Mouse (Mus musculus) small intestine, adult 2 months (tissue): ENCODE data around the gene Fntb. TPM values are rescaled to one million over a fixed set of nuclear protein-coding genes. Genes with fewer than 3 reads are reported as not detected.
A peak's percentile ranks its signal among the peaks of the same experiment; 100 is the strongest.

Experiments
- H3K27ac ChIP-seq: fragments of 200-500 bp; 2 replicates; pipeline ENCODE4 v1.5.1; 2012; ENCODE audit warnings: low read depth, low read length, control low read depth, inconsistent platforms; ENCODE audit not compliant: insufficient read depth
- H3K27me3 ChIP-seq: fragments of 200-500 bp; 2 replicates; pipeline ENCODE4 v1.6.1; 2012; ENCODE audit warnings: mild to moderate bottlenecking, moderate library complexity, low read length, inconsistent platforms; ENCODE audit not compliant: control insufficient read depth, insufficient read depth
- H3K36me3 ChIP-seq: fragments of 200-500 bp; 2 replicates; pipeline ENCODE4 v1.6.1; 2012; ENCODE audit warnings: mild to moderate bottlenecking, low read length, control low read depth, inconsistent platforms; ENCODE audit not compliant: control insufficient read depth, insufficient read depth
- H3K4me1 ChIP-seq: fragments of 200-500 bp; 2 replicates; pipeline ENCODE4 v1.6.1; 2012; ENCODE audit warnings: low read length, inconsistent platforms, mixed read lengths; ENCODE audit not compliant: control insufficient read depth, insufficient read depth, insufficient read length
- H3K4me3 ChIP-seq: fragments of 200-500 bp; 2 replicates; pipeline ENCODE4 v1.5.1; 2012; ENCODE audit warnings: low read depth, mild to moderate bottlenecking, control low read depth, inconsistent platforms, low read length, moderate library complexity
- CTCF ChIP-seq: fragments of 200-500 bp; IDR thresholded peaks from 2 replicates; pipeline ENCODE4 v1.5.1; 2012; ENCODE audit warnings: low read depth, mild to moderate bottlenecking, control low read depth, inconsistent platforms, low read length, moderate library complexity, mixed read lengths; ENCODE audit not compliant: insufficient replicate concordance, insufficient read length; ENCODE audit errors: extremely low read depth
- POLR2A ChIP-seq: fragments of 200-500 bp; IDR thresholded peaks from 2 replicates; pipeline ENCODE4 v1.6.1; 2012; ENCODE audit warnings: low read depth, mild to moderate bottlenecking, control low read depth, inconsistent platforms, low read length, moderate library complexity
- WGBS: fragments of 180-500 bp; shearing (Covaris S2); methylation state at CpG from one replicate; pipeline ENCODE4 v1.1.7; 2018; 5-methylcytosine and 5-hydroxymethylcytosine counted together
- polyA plus RNA-seq: library from polyadenylated mRNA; depleted of rRNA; stranded (reverse); fragments of >200 nt; gene quantifications from 2 replicates; pipeline ENCODE4 v1.2.3, GENCODE M21; 2012

Fntb gene
- polyA plus RNA-seq, 1 experiment = 27.1 TPM

DNA sequence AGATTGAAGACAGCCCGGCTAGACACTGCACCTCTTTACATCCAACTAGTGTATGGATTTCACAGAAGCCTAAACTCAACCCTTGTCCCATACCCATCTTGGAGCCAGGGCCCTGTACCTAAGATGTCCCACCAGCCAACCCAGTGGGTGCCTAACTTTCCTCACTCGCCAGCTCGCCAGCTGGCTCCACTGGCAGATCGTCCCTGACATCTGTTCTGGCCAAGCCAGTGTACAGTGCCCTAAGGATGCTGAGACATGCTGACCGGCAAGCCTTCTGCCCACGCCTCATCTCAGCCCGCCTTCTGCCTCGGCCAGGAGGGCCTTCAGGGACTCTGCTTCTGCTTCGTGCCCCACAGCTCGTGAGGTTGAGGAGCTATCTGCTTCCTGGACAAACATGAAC, 170.8 kb downstream of the Fntb start:
- TF ChIP-seq POLR2A = no peak
- no peak for TF ChIP-seq CTCF
- H3K4me1 ChIP-seq = peaks cover 13% of the 10 kb centered on the region; the same call in 1 of the 2 replicates
- H3K27ac ChIP-seq = no peak overlapping the region
- H3K36me3 ChIP-seq = peaks cover 72% of the 10 kb centered on the region
- H3K27me3 ChIP-seq = no peaks in the 10 kb centered on the region
- H3K4me3 ChIP-seq = no peak overlapping the region
- WGBS = 91% methylated on average over 10 of the region's 10 CpGs

DNA sequence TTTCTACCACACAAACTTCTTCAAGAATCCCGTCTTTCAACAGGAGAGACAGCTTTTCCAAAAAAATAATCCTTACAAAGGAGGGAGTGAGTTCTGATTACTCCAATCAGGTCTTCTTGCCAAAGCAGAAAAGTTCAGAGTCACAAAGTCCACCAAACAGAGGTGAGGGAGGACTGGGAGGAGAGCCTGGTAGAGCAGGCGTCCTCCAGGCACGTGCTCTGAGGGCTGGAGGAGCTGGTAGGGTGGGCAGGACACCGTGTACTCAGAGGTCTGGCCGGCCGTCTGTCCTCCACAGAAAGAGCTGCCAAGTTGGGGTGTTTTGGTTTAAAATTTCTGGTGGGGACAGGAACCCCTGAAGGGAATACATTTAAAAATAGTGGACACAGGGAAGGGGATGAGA, 172.6 kb downstream of the Fntb start:
- peaks cover 85% of the 10 kb centered on the region for H3K36me3 ChIP-seq
- WGBS = 76% methylated on average over 6 of the region's 6 CpGs

DNA sequence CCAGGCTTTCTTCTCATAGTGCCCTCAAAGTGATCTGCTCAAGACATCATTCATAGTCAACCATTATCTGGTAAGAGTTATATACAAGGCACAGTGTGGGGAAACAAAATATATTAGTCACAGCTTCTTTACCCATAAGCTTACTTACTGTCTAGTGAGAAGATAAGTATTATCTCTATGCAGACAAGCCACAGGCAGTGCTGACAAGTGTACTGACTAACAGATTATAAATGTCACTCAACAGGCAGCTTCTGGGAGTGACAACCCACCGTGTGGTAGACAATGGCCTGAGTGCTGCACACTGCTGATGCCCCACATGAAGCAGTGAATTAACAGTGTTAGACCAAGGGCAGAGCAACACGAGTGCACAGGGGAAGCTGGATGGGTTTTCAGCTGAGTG, 176.1 kb downstream of the Fntb start:
- 53% methylated on average over 2 of the region's 2 CpGs for WGBS
- peak overlapping the region; percentile 58 for H3K27ac ChIP-seq
- no peak overlapping the region for H3K4me3 ChIP-seq
- H3K4me1 ChIP-seq = peaks cover 28% of the 10 kb centered on the region
- no peaks in the 10 kb centered on the region for H3K27me3 ChIP-seq
- H3K36me3 ChIP-seq = peaks cover 88% of the 10 kb centered on the region
- TF ChIP-seq CTCF = no peak
- TF ChIP-seq POLR2A = no peak

More for the DNA sequence above, 172.6 kb downstream of the Fntb start:
- no peaks in the 10 kb centered on the region for H3K27me3 ChIP-seq
- H3K4me3 ChIP-seq = no peak overlapping the region
- H3K4me1 ChIP-seq = peaks cover 13% of the 10 kb centered on the region; the same call in 1 of the 2 replicates
- TF ChIP-seq POLR2A = no peak
- TF ChIP-seq CTCF = no peak
- no peak overlapping the region for H3K27ac ChIP-seq

DNA sequence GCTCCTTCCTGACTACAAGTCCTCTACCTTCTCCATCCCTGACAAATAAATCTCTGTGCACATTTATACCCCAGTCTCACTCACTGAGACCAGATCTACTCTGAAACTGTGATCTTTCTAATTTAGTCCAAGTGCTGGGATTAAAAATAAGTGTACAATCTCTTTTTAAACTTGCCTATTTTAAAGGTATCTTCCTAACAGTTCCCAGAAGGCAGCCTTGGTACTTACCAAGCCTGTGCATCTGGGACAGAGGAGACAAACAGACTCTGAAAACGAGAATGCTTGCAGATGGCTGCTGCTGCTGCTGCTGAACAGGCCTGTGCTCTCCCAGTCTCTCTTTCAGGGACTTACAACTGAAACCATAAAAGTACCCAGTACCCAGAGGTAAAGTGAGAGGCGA, 177.1 kb downstream of the Fntb start:
- TF ChIP-seq POLR2A = no peak
- WGBS = 68% methylated on average over 2 of the region's 2 CpGs
- no peaks in the 10 kb centered on the region for H3K27me3 ChIP-seq
- peaks cover 88% of the 10 kb centered on the region for H3K36me3 ChIP-seq
- peaks cover 30% of the 10 kb centered on the region for H3K4me1 ChIP-seq
- peak overlapping the region; percentile 60 for H3K27ac ChIP-seq
- no peak overlapping the region for H3K4me3 ChIP-seq

DNA sequence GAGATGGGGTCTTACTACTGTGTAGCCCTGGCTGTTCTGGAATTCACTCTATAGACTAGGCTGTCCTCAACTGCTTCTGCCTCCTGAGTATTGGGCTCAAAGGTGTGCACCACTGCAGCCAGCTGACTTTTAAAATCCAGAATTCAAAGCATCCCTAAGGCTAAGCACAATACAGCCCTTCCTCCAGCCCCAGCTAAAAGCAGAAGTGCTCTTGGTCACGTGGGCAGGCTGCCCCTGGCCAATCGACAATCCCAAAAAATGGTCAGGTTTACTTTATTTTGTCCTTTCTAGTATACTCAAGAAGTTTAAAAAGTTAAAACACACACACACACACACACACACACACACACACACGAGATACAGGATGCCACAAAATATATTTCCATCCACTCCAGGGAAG, 177.7 kb downstream of the Fntb start:
- Histone ChIP-seq H3K27me3 (no peaks in the 10 kb centered on the region), H3K4me1 (peaks cover 32% of the 10 kb centered on the region), H3K27ac (peak overlapping the region; percentile 60), H3K4me3 (no peak overlapping the region), H3K36me3 (peaks cover 89% of the 10 kb centered on the region)
- TF ChIP-seq POLR2A (no peak), CTCF (no peak)
- 55% methylated on average over 3 of the region's 3 CpGs for WGBS

DNA sequence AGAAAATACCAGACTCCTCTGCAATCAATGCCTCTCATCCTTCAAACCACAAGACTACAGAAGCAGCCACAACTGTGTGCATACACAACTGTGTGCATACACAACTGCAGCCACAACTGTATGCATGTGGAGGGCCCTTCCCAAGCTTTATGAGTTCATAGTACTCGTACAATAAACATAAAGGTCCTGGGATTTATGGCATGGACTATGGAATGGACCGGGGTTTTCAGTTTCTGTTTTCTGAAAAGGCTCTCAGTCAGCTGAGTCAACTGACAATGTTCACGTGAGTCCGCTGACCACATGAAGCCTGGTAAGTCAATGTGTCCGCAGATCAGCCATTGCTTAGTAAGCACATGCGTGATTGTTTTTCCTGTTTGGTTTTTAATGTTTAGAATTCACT, 178.1 kb downstream of the Fntb start:
- WGBS = 20% methylated on average over 6 of the region's 6 CpGs
- no peak overlapping the region for H3K4me3 ChIP-seq
- H3K4me1 ChIP-seq = peaks cover 32% of the 10 kb centered on the region
- peak overlapping the region; percentile 87 for H3K27ac ChIP-seq
- H3K36me3 ChIP-seq = peaks cover 88% of the 10 kb centered on the region
- no peaks in the 10 kb centered on the region for H3K27me3 ChIP-seq
- TF ChIP-seq POLR2A (no peak), CTCF (no peak)

DNA sequence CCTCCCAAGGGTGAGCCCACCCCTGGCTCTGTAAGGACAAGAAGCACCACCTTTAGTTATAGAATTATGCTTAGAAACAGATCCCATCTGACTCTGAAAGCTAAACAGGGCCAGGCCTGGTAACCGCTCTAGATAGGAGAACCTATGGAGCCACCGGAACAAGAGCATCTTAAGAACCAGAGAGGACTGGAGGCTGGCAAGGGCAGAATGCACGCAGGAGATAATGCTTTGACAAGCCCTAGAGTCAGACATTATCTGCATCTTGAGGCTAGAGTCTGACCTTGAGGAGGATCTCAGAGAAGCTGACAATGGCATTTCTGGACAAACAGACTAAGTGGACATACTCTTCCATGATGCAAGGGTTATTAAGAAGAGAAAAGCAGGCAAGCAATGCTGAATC, 182.1 kb downstream of the Fntb start:
- no peak for TF ChIP-seq CTCF
- no peak for TF ChIP-seq POLR2A
- Histone ChIP-seq H3K4me3 (no peak overlapping the region), H3K36me3 (peaks cover 84% of the 10 kb centered on the region), H3K4me1 (peaks cover 30% of the 10 kb centered on the region), H3K27ac (peak overlapping the region; percentile 37; the same call in 1 of the 2 replicates), H3K27me3 (no peaks in the 10 kb centered on the region)
- WGBS = 94% methylated on average over 3 of the region's 3 CpGs

DNA sequence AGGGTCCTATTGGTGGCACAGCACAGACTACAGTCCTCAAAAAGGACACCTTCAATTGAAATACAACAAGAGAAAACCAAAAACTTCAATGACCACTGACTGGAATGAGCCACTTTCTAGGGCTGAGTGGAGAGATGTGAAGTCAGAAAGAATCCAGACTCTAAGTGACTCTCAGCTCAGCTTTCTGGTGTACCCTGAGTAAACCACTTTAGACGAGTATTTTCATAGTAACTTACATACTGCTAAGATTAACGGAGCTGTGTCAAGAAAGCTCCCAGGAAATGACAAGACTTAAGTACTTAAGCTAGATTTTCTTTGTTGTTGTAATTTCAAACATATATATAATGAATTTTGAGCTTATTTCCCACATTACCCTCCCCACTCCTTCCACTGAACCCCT, 182.8 kb downstream of the Fntb start:
- TF ChIP-seq POLR2A (no peak), CTCF (no peak)
- H3K36me3 ChIP-seq = peaks cover 85% of the 10 kb centered on the region

More for the DNA sequence above, 182.8 kb downstream of the Fntb start:
- WGBS = 87% methylated on average over 2 of the region's 2 CpGs
- peak overlapping the region; percentile 78; the same call in 1 of the 2 replicates for H3K27ac ChIP-seq
- H3K27me3 ChIP-seq = no peaks in the 10 kb centered on the region
- H3K4me1 ChIP-seq = peaks cover 24% of the 10 kb centered on the region
- H3K4me3 ChIP-seq = no peak overlapping the region
